Mouse (Mus musculus): Measurements from ENCODE around the gene Aars2. TPM values are rescaled to one million over a fixed set of nuclear protein-coding genes. Genes with fewer than 3 reads are reported as not detected.

Aars2 gene
- polyA plus RNA-seq, 1 experiment from 2014 or later = 25.7 TPM

DNA sequence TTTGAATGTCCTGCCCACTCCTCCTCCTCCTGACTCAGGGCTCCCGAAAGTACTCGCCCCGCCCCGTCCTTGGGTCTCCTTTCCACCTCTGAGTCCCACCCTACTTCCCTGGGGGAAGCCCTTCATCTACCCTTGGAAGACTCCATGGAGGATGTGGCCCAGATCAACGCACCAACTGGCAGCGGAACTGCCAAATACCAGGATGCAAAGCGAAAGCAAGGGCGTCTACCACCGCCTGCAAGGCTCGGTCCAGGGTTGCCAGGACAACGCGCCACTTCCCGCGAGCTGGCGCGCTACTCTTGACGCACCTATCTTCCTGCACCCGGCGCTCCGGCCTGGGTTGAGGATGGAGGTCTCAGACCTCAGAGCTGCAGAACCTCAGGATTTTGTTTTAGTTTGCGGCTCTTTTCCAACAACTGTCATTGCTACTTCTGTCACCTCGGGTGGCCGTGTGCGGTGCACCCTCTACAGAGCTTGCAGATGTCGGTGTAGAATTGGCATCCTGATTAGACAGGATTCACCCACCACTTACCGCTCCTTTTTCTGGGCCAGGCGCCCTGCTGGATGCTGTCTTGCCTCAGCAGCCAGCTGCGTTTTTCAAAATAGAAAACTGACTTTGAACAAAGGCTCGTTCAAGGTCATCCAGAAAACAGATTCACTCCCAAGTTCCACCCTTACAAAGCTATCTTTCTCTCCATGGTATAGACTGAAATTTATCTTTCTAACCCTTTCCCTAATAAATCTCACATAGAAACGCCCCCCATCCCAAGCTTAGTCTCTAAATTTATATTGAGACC lies 31.8 kb upstream of the Aars2 start, which contains the start of gene Spats1:
TSS of gene Spats1 (minus strand) at position 747 of the 797 bp plus-strand sequence.
- 0 out of 2 replicates have a peak, but pooled peaks have one; percentile 42 for ATAC-seq (ENCODE audit: insufficient number of reproducible peaks, insufficient read depth, low FRiP score, low TSS enrichment)
- Histone ChIP-seq H3K9me3 (no peaks in the 10 kb centered on the region), H3K27ac (no peak within 1 kb of the TSS), H3K36me3 (no peaks in the 10 kb centered on the region), H3K4me2 (replicated peaks) (peak within 1 kb of the TSS; percentile 52), H3K4me1 (peaks cover 3% of the 10 kb centered on the region; the same call in 1 of the 2 replicates), H3K27me3 (peaks cover 38% of the 10 kb centered on the region), H3K4me3 (peak within 1 kb of the TSS; percentile 32), H3K9ac (peak within 1 kb of the TSS; percentile 36; the same call in 1 of the 2 replicates)
- WGBS = 6% methylated on average over 30 of the region's 30 CpGs

GRCm38 (mm10) chr17:45478234-45478825 lies 28.3 kb upstream of the Aars2 start:
- Histone ChIP-seq H3K36me3 (no peaks in the 10 kb centered on the region), H3K9ac (no peak overlapping the region), H3K4me2 (replicated peaks) (no peak overlapping the region), H3K27me3 (peaks cover 37% of the 10 kb centered on the region), H3K4me1 (peaks cover 3% of the 10 kb centered on the region; the same call in 1 of the 2 replicates), H3K9me3 (peaks cover 6% of the 10 kb centered on the region), H3K27ac (no peak overlapping the region), H3K4me3 (no peak overlapping the region)
- WGBS = 17% methylated on average over 12 of the region's 12 CpGs
- no peak for ATAC-seq (ENCODE audit: insufficient number of reproducible peaks, insufficient read depth, low FRiP score, low TSS enrichment)

GRCm38 (mm10) chr17:45480429-45480828 lies 26.2 kb upstream of the Aars2 start:
- Histone ChIP-seq H3K4me3 (no peak overlapping the region), H3K27ac (no peak overlapping the region), H3K9me3 (peaks cover 6% of the 10 kb centered on the region), H3K36me3 (no peaks in the 10 kb centered on the region), H3K4me1 (no peaks in the 10 kb centered on the region; the same call in 1 of the 2 replicates), H3K4me2 (replicated peaks) (no peak overlapping the region), H3K27me3 (peaks cover 21% of the 10 kb centered on the region), H3K9ac (no peak overlapping the region)
- 33% methylated on average over 2 of the region's 2 CpGs for WGBS
- ATAC-seq (ENCODE audit: insufficient number of reproducible peaks, insufficient read depth, low FRiP score, low TSS enrichment) = no peak

- WGBS = 88% methylated on average over 7 of the region's 7 CpGs
- Histone ChIP-seq H3K4me1 (no peaks in the 10 kb centered on the region), H3K27me3 (0 out of 2 replicates have a peak, but pooled peaks cover 4% of the 10 kb centered on the region)
Observed at GRCm38 (mm10) chr17:45485581-45485980, 21.1 kb upstream of the Aars2 start.

DNA sequence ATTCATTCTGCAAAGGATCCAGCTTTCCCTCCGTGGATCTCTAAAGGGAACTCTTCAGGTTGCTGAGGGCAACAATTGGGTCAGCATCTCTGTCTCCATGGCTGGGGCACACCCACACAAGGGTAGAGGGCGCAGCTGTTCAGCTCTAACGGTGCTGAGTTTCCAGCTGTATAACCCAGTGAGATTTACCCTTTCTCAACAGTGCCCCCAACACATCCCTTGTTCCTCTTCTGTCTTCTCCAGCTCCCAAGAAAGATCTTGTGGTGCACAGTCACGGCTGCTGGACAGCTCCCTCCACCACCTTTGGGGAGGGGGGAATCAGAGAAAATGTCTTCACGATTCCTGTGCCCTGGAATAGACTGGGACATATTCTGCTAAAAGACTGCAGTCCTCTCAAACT lies 19.4 kb upstream of the Aars2 start:
- WGBS = 12% methylated on average over 5 of the region's 5 CpGs
- H3K9me3 ChIP-seq = no peaks in the 10 kb centered on the region
- H3K9ac ChIP-seq = no peak overlapping the region

More at GRCm38 (mm10) chr17:45485581-45485980, 21.1 kb upstream of the Aars2 start:
- Histone ChIP-seq H3K36me3 (no peaks in the 10 kb centered on the region), H3K27ac (no peak overlapping the region), H3K4me2 (replicated peaks) (no peak overlapping the region), H3K9me3 (peaks cover 6% of the 10 kb centered on the region), H3K4me3 (no peak overlapping the region), H3K9ac (no peak overlapping the region)
- ATAC-seq (ENCODE audit: insufficient number of reproducible peaks, insufficient read depth, low FRiP score, low TSS enrichment) = no peak

GRCm38 (mm10) chr17:45488321-45489254 lies 18.1 kb upstream of the Aars2 start:
- H3K9ac ChIP-seq = no peak overlapping the region
- H3K4me3 ChIP-seq = no peak overlapping the region
- WGBS = 89% methylated on average over 23 of the region's 23 CpGs
- H3K27me3 ChIP-seq = 0 out of 2 replicates have a peak, but pooled peaks cover 4% of the 10 kb centered on the region
- H3K27ac ChIP-seq = no peak overlapping the region
- H3K4me1 ChIP-seq = no peaks in the 10 kb centered on the region
- no peaks in the 10 kb centered on the region for H3K36me3 ChIP-seq
- no peaks in the 10 kb centered on the region for H3K9me3 ChIP-seq
- ATAC-seq (ENCODE audit: insufficient number of reproducible peaks, insufficient read depth, low FRiP score, low TSS enrichment) = no peak
- H3K4me2 ChIP-seq (replicated peaks) = no peak overlapping the region

More for the DNA sequence above, 19.4 kb upstream of the Aars2 start:
- H3K4me3 ChIP-seq = no peak overlapping the region
- H3K4me1 ChIP-seq = no peaks in the 10 kb centered on the region
- H3K4me2 ChIP-seq (replicated peaks) = no peak overlapping the region
- H3K27me3 ChIP-seq = 0 out of 2 replicates have a peak, but pooled peaks cover 4% of the 10 kb centered on the region
- no peak overlapping the region for H3K27ac ChIP-seq
- H3K36me3 ChIP-seq = no peaks in the 10 kb centered on the region
- no peak for ATAC-seq (ENCODE audit: insufficient number of reproducible peaks, insufficient read depth, low FRiP score, low TSS enrichment)

- Histone ChIP-seq H3K27me3 (0 out of 2 replicates have a peak, but pooled peaks cover 4% of the 10 kb centered on the region), H3K36me3 (no peaks in the 10 kb centered on the region), H3K4me3 (no peak overlapping the region), H3K4me1 (no peaks in the 10 kb centered on the region), H3K9ac (no peak overlapping the region), H3K27ac (no peak overlapping the region), H3K9me3 (no peaks in the 10 kb centered on the region), H3K4me2 (replicated peaks) (no peak overlapping the region)
- 85% methylated on average over 6 of the region's 6 CpGs for WGBS
- ATAC-seq (ENCODE audit: insufficient number of reproducible peaks, insufficient read depth, low FRiP score, low TSS enrichment) = no peak
Observed at GRCm38 (mm10) chr17:45489736-45490135, 16.9 kb upstream of the Aars2 start.

GRCm38 (mm10) chr17:45490532-45491154 lies 16.0 kb upstream of the Aars2 start:
- ATAC-seq (ENCODE audit: insufficient number of reproducible peaks, insufficient read depth, low FRiP score, low TSS enrichment) = no peak
- WGBS = 71% methylated on average over 13 of the region's 13 CpGs
- no peaks in the 10 kb centered on the region for H3K4me1 ChIP-seq

DNA sequence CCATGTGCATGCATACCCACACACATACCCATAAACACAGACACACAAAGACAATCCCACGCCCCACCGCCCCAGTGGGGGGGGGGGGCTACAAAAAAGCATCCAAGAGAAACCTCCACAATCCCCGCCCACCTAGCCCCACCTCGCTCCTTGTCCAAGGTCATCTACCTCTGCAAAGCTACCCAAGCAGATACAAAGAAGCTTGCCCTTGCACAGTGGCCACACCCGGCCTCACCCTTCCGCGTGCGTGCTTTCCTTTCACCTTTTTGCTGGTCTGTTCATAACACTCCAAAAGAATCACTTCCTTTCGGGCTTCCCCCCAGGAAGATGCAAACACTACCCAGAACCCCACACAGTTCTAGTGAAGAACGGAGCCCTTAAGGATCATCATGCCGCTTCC lies 11.2 kb upstream of the Aars2 start:
- Histone ChIP-seq H3K9ac (no peak overlapping the region), H3K4me1 (no peaks in the 10 kb centered on the region), H3K27ac (no peak overlapping the region), H3K36me3 (no peaks in the 10 kb centered on the region), H3K4me2 (replicated peaks) (no peak overlapping the region), H3K9me3 (no peaks in the 10 kb centered on the region), H3K4me3 (no peak overlapping the region), H3K27me3 (0 out of 2 replicates have a peak, but pooled peaks cover 2% of the 10 kb centered on the region)
- 71% methylated on average over 11 of the region's 11 CpGs for WGBS
- ATAC-seq (ENCODE audit: insufficient number of reproducible peaks, insufficient read depth, low FRiP score, low TSS enrichment) = no peak

More at GRCm38 (mm10) chr17:45490532-45491154, 16.0 kb upstream of the Aars2 start:
- no peak overlapping the region for H3K9ac ChIP-seq
- 0 out of 2 replicates have a peak, but pooled peaks cover 6% of the 10 kb centered on the region for H3K27me3 ChIP-seq
- H3K4me2 ChIP-seq (replicated peaks) = no peak overlapping the region
- no peak overlapping the region for H3K27ac ChIP-seq
- no peaks in the 10 kb centered on the region for H3K36me3 ChIP-seq
- H3K9me3 ChIP-seq = no peaks in the 10 kb centered on the region
- H3K4me3 ChIP-seq = no peak overlapping the region

DNA sequence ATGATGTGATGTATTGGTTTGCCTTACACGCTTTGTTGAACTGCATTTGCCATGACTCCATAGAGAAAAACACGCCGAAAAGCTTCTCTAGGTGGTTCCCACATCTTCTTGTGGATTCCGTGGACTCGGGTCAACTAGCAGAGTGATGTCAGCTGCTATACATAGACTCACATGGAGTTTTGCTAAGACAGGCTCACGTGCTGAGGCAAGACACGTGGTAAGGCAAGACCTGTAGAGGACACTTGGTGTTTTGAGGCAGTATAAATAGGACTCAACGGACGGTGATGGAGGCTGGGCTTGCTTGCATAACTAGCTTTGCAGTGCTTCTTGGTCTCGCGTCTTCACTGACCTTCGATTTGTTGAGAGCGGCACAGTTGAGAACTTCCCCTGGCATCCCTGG lies 8.2 kb upstream of the Aars2 start:
- Histone ChIP-seq H3K4me1 (no peaks in the 10 kb centered on the region), H3K27ac (no peak overlapping the region), H3K27me3 (0 out of 2 replicates have a peak, but pooled peaks cover 2% of the 10 kb centered on the region), H3K9me3 (no peaks in the 10 kb centered on the region), H3K4me2 (replicated peaks) (no peak overlapping the region), H3K36me3 (no peaks in the 10 kb centered on the region), H3K9ac (no peak overlapping the region), H3K4me3 (no peak overlapping the region)
- 83% methylated on average over 13 of the region's 13 CpGs for WGBS
- no peak for ATAC-seq (ENCODE audit: insufficient number of reproducible peaks, insufficient read depth, low FRiP score, low TSS enrichment)

- H3K4me3 ChIP-seq = no peak overlapping the region
- ATAC-seq (ENCODE audit: insufficient number of reproducible peaks, insufficient read depth, low FRiP score, low TSS enrichment) = no peak
- H3K27me3 ChIP-seq = 0 out of 2 replicates have a peak, but pooled peaks cover 2% of the 10 kb centered on the region
- H3K9me3 ChIP-seq = no peaks in the 10 kb centered on the region
- H3K4me2 ChIP-seq (replicated peaks) = no peak overlapping the region
- H3K9ac ChIP-seq = no peak overlapping the region
- 47% methylated on average over 2 of the region's 2 CpGs for WGBS
- no peak overlapping the region for H3K27ac ChIP-seq
- H3K4me1 ChIP-seq = no peaks in the 10 kb centered on the region
- H3K36me3 ChIP-seq = no peaks in the 10 kb centered on the region
Observed at GRCm38 (mm10) chr17:45499516-45499915, 7.1 kb upstream of the Aars2 start.

Data from embryonic facial prominence, embryonic 12.5 days (tissue).